Mouse (Mus musculus): ENCODE results near the gene Copb2. TPM values are rescaled to one million over a fixed set of nuclear protein-coding genes. Genes with fewer than 3 reads are reported as not detected.

Copb2 gene
- total RNA-seq, 2 experiments from 2014 or later, result 130 to 153 TPM

DNA sequence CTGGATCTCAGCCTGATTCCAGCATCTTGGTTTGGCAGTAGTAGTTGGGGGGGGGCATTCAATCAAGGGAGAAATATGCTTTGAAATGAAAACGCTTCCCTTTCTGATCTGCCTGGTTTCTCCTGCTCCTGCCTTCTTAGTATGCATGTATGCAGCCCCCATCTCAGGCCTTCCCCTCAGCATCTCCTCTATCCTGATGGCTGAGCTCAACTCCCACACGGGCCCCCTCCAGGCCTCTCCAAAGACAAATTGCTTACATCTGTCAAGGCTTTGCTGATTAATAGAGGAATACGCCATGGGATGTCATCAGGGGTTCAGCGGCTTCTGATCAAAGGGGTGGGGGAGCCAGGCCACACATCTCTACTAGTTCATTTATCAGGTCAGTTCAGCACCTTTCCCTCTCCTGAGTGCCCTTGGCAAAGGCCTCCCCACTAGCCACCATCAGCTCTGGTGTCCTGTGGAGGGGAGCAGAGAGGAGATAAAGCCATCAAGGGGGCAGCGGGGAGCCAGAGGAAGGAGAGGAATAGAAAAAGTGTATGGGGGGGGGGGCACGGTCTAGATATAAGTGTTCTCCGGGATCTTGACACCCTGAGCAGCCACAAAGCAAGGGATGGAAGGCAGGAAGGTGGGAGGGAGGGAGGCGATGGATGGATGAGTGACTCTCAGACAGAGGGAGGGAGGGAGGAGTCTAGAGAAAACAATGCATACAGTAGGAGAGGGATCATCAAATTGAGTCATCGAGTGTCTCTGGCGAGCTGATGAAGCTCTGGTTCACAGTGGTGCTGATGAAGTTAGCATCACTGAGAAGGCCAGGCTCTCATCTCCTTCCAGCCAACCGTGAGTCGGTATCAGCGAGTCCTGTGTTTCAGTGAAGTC is 70.0 kb downstream of the Copb2 start:
- no peak for ATAC-seq (ENCODE audit: poor library complexity, severe bottlenecking)

Other genes starting within 250 kb of the Copb2 start
- not detected in 2 replicates for gene Rbp1, start 140.8 kb upstream of the Copb2 start, total RNA-seq (2015)
- gene Rbp1, start 140.8 kb upstream of the Copb2 start, total RNA-seq (2017), result not detected in 2 replicates
- not detected in 2 replicates for gene Rbp2, start 77.6 kb upstream of the Copb2 start, total RNA-seq (2015)
- not detected in 2 replicates for gene Rbp2, start 77.6 kb upstream of the Copb2 start, total RNA-seq (2017)
- 15.2 and 18.9 TPM in 2 replicates for gene Mrps22, start 37.9 kb downstream of the Copb2 start, total RNA-seq (2015)
- 36.5 and 40.4 TPM in 2 replicates for gene Mrps22, start 37.9 kb downstream of the Copb2 start, total RNA-seq (2017)